Mouse (Mus musculus): ENCODE results near the gene Clrn3.

DNA sequence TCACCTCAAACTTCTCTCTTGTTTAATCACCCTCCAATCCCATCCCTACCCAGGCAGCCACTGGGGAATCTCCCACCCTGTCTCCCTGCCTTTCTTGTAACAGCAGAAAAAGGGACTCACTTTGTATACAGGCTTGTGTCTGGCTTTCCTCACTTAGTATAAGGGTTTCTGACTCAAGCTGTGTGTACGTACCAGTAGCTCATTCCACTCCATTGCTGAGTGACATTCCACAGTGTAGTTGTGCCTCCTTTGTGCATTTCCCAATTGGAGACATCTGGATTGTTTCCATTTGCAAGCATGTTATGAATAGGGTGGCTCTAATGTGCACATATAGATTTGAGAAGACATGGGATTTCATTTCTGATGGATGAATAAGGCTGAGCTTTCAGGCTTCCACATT, 31.8 kb upstream of the Clrn3 start:
- TF ChIP-seq CTCF (IDR thresholded peaks at IDR 0.05; ENCODE audit: borderline replicate concordance, control insufficient read depth, extremely low read depth, insufficient read depth, low read length, poor library complexity) (no peak), POLR2A (IDR thresholded peaks at IDR 0.05; ENCODE audit: control insufficient read depth, extremely low read depth, insufficient read depth, low read length, poor library complexity) (no peak)
